Mouse (Mus musculus) liver, adult 2 months (tissue): ENCODE data around the gene Ei24. TPM values are rescaled to one million over a fixed set of nuclear protein-coding genes. Genes with fewer than 3 reads are reported as not detected.

Experiments used
- DNase-seq: peaks from one replicate; pipeline ENCODE4 v3.0.0-alpha.2; 2011; ENCODE audit warnings: low read depth, low spot score; ENCODE audit errors: extremely low read depth
- H3K27ac ChIP-seq: fragments of 200-500 bp; replicated peaks from 2 replicates; pipeline ENCODE4 v1.5.1; 2012; ENCODE audit warnings: low read depth, mild to moderate bottlenecking, control low read depth, inconsistent platforms, low read length; ENCODE audit not compliant: insufficient read depth
- H3K27me3 ChIP-seq: fragments of 200-500 bp; 2 replicates; pipeline ENCODE4 v1.6.1; 2012; ENCODE audit warnings: mild to moderate bottlenecking, moderate library complexity, low read length, inconsistent platforms; ENCODE audit not compliant: control insufficient read depth, insufficient read depth
- H3K36me3 ChIP-seq: fragments of 200-500 bp; 2 replicates; pipeline ENCODE4 v1.6.1; 2012; ENCODE audit warnings: low read length, inconsistent platforms; ENCODE audit not compliant: control insufficient read depth, insufficient read depth
- H3K4me1 ChIP-seq: fragments of 200-500 bp; 2 replicates; pipeline ENCODE4 v1.6.1; 2011; ENCODE audit warnings: low read length; ENCODE audit not compliant: control insufficient read depth, insufficient read depth
- H3K4me3 ChIP-seq: fragments of 200-500 bp; 2 replicates; pipeline ENCODE4 v1.5.1; 2011; ENCODE audit warnings: low read depth, mild to moderate bottlenecking, control low read depth, low read length, moderate library complexity; ENCODE audit not compliant: insufficient read depth
- H3K79me2 ChIP-seq: fragments of 200-500 bp; 2 replicates; pipeline ENCODE4 v1.6.1; 2012; ENCODE audit warnings: inconsistent platforms, mild to moderate bottlenecking, low read length, moderate library complexity; ENCODE audit not compliant: control insufficient read depth, insufficient read depth
- H3K9ac ChIP-seq: fragments of 200-500 bp; 2 replicates; pipeline ENCODE4 v1.6.1; 2012; ENCODE audit warnings: low read depth, mild to moderate bottlenecking, control low read depth, inconsistent platforms, low read length
- CTCF ChIP-seq: fragments of 200-500 bp; IDR thresholded peaks from 2 replicates; pipeline ENCODE4 v1.5.1; 2011; ENCODE audit warnings: low read depth, low read length, control low read depth
- POLR2A ChIP-seq: fragments of 200-500 bp; IDR thresholded peaks from 2 replicates; pipeline ENCODE4 v1.6.1; 2011; ENCODE audit warnings: low read length, control low read depth; ENCODE audit not compliant: insufficient read depth; ENCODE audit errors: extremely low read depth
- WGBS: fragments of 180-500 bp; shearing (Covaris S2); methylation state at CpG from one replicate; pipeline ENCODE4 v1.1.7; 2018; 5-methylcytosine and 5-hydroxymethylcytosine counted together
- polyA plus RNA-seq: library from polyadenylated mRNA; depleted of rRNA; stranded (reverse); fragments of >200 nt; gene quantifications from 2 replicates; pipeline ENCODE4 v1.2.3, GENCODE M21; 2012
- total RNA-seq: library from RNA; depleted of rRNA; stranded (reverse); fragments of >200 nt; gene quantifications from 2 replicates; pipeline ENCODE4 v1.2.3, GENCODE M21; 2014

The Ei24 gene
- total and polyA plus RNA-seq, 2 experiments = 129 to 144 TPM

DNA sequence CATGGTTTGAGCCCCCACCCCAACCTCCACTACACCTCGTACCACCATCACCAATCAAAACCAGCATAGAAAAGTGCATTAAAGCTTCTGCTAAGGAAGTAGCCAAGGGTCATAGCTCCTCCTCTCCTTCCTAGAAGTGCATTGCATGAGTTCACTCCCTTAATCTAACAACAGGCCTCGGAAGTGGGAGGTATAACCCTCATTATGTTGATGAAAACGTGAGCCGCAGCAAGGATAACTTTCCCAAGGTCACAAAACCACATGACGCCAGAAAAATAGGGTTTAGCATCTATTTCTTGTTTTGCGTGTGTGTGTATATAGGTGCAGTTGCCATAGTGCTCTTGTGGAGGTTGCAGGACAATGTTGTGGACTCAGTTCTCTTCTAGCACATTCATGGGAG, 34.2 kb upstream of the Ei24 start:
- Histone ChIP-seq H3K36me3 (no peaks in the 10 kb centered on the region), H3K79me2 (no peaks in the 10 kb centered on the region), H3K4me3 (no peak overlapping the region), H3K4me1 (peaks cover 3% of the 10 kb centered on the region; the same call in 1 of the 2 replicates), H3K27ac (no peak overlapping the region), H3K27me3 (no peaks in the 10 kb centered on the region; the same call in 1 of the 2 replicates), H3K9ac (no peak overlapping the region)
- TF ChIP-seq CTCF (no peak), POLR2A (no peak)
- DNase-seq = no peak
- WGBS = 81% methylated on average over 6 of the region's 6 CpGs

DNA sequence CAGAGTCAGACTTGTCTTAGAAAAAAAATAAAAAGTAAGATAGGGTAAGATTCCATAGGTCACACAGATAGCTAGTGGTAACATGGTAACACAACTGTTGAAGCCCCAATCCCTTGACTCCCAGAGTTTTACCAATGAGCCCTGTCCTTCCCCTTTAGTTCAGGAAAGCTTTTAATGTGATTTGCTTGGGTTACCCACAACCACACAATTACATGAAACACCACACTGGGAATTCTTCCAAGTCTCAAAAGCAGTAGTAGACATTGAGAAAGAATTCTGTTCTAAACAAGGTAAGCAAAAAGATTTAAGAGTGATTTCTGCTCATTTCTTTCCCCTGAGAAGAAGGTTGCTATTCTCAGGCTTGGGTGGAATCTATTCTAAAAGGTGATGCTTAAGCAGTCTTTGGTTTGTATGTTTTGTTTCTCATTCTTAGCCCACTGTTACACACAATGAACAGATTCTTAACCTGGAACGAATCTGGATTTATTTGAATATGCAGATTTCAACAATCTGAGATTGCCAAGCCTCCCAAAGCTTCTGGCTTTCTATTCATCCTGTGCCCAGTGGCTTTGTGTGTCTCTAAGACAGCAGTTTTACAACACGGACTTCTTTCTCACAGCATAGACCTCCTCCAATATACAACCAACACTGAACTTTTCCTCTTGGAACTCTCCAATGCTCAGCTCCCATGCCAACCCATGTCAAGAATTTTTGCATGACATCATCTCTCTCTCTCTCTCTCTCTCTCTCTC, 29.6 kb upstream of the Ei24 start:
- no peak for TF ChIP-seq POLR2A
- no peak for TF ChIP-seq CTCF
- DNase-seq = no peak
- Histone ChIP-seq H3K9ac (no peak overlapping the region), H3K4me1 (no peaks in the 10 kb centered on the region), H3K27me3 (no peaks in the 10 kb centered on the region; the same call in 1 of the 2 replicates), H3K36me3 (no peaks in the 10 kb centered on the region), H3K27ac (no peak overlapping the region), H3K79me2 (no peaks in the 10 kb centered on the region), H3K4me3 (no peak overlapping the region)
- WGBS = 58% methylated on average over 2 of the region's 2 CpGs

DNA sequence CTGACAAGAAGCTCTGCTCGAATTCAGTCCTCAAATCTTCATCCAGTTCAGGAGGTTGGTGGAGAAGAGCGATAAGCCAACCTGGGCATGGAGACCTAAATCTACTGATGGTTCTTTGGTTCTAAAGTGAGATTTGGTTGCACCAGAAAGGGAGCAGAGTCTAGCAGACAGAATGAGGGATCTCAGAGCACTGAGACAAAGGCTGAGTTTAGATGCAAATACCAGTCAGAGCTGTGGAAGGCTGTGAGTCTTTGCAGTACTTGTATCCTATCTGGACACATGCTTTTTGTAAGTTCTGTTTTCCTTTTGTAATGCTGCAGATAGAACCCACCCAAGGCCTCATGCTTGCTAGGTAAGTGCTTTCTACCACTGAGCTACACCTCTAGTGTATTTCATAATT, 24.8 kb upstream of the Ei24 start:
- Histone ChIP-seq H3K4me3 (no peak overlapping the region), H3K27ac (no peak overlapping the region), H3K4me1 (no peaks in the 10 kb centered on the region), H3K36me3 (no peaks in the 10 kb centered on the region), H3K9ac (no peak overlapping the region), H3K79me2 (no peaks in the 10 kb centered on the region), H3K27me3 (no peaks in the 10 kb centered on the region)
- TF ChIP-seq POLR2A (no peak), CTCF (no peak)
- no peak for DNase-seq
- 72% methylated on average over 2 of the region's 2 CpGs for WGBS

DNA sequence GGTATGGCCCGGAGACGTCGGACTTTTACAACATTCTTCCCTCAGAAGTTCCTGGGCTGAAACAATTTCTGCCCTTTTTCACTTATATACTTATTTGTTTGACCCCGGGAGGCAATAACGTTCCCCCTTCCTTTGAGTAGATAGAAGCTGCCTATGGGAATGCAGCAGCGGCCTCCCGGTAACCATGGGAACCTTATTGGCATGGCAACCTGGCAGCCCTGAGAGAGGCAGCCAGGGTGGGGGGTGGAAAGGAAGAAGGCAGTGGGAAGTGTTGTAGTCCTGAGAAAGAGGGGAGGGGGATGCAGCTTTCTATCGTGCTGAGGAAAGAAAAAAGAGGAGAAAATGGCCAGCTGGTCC, 24.4 kb upstream of the Ei24 start, which contains the start of gene Fez1:
Gene Fez1, plus strand, starts transcription at position 221 of the 357 bp plus-strand sequence.
- no peak within 1 kb of the TSS for H3K9ac ChIP-seq
- WGBS = 21% methylated on average over 8 of the region's 8 CpGs
- no peaks in the 10 kb centered on the region for H3K4me1 ChIP-seq
- H3K79me2 ChIP-seq = no peaks in the 10 kb centered on the region
- no peak within 1 kb of the TSS for H3K27ac ChIP-seq
- H3K4me3 ChIP-seq = no peak within 1 kb of the TSS
- no peaks in the 10 kb centered on the region for H3K27me3 ChIP-seq
- TF ChIP-seq POLR2A = no peak
- TF ChIP-seq CTCF = no peak
- no peak for DNase-seq
- H3K36me3 ChIP-seq = no peaks in the 10 kb centered on the region

DNA sequence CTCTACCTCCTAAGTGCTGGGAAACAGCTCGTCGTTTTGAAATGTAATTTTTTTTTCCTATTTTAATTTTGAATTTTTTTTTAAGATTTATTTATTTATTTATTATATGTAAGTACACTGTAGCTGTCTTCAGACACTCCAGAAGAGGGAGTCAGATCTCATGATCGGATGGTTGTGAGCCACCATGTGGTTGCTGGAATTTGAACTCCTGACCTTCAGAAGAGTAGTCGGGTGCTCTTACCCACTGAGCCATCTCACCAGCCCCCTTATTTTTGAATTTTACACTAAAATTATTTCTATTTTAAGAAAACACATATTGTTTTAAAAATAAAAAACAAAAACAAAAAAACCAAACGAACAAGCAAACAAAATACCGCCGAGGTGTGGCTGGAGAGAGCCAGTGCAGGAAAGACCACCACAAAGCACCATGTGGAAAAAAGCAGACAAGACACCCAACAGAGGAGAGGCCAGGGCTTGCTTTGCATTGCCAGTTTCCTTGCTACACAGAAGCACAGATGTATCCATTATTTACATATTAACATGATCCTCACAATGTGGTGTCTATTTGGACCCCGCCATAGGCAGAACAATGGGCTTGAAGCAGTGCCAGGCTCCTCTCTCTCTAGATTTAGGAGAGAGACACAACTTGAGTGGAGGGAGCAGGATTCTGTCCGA, 23.9 kb upstream of the Ei24 start:
- Histone ChIP-seq H3K4me3 (no peak overlapping the region), H3K79me2 (no peaks in the 10 kb centered on the region), H3K27me3 (no peaks in the 10 kb centered on the region), H3K36me3 (no peaks in the 10 kb centered on the region), H3K27ac (no peak overlapping the region), H3K4me1 (no peaks in the 10 kb centered on the region), H3K9ac (no peak overlapping the region)
- DNase-seq = no peak
- no peak for TF ChIP-seq CTCF
- no peak for TF ChIP-seq POLR2A
- 60% methylated on average over 9 of the region's 9 CpGs for WGBS

DNA sequence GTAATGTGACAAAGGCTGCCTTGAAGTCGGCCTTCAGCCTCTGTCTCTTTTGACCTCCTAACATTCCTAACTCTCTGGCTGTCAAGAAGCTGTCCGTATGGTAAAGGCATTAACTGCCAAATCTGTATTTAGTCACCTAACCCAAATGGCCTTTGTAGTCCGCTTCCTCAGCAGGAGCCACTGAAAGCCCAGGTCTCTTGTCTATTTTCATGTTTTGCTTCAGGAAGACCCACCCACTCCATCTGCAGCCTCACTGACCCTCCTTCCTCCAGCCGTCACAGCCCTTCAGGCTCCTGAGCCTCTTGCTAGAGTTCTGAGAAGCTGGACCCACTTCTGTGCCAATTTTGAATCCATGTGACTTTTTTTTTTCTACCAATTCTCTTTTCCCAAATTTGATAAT, 21.7 kb upstream of the Ei24 start:
- no peak overlapping the region for H3K4me3 ChIP-seq
- H3K79me2 ChIP-seq = no peaks in the 10 kb centered on the region
- WGBS = 88% methylated on average over 4 of the region's 4 CpGs
- no peak overlapping the region for H3K27ac ChIP-seq
- no peaks in the 10 kb centered on the region for H3K27me3 ChIP-seq
- H3K4me1 ChIP-seq = no peaks in the 10 kb centered on the region
- no peak for DNase-seq
- H3K9ac ChIP-seq = no peak overlapping the region
- no peaks in the 10 kb centered on the region for H3K36me3 ChIP-seq
- TF ChIP-seq POLR2A (no peak), CTCF (no peak)
